Mouse (Mus musculus) ES-Bruce4 (cell line): ENCODE measurements around the gene Tcp1.

ENCODE experiments used
- CTCF ChIP-seq: IDR thresholded peaks from one replicate; pipeline ENCODE4 v1.8.1; 2011; ENCODE audit warnings: low read depth, low read length
- EP300 ChIP-seq: IDR thresholded peaks from 2 replicates; pipeline ENCODE4 v1.6.1; 2011; ENCODE audit warnings: low read depth, low read length; ENCODE audit not compliant: insufficient read depth
- POLR2A ChIP-seq: IDR thresholded peaks from one replicate; pipeline ENCODE4 v1.8.1; 2011; ENCODE audit warnings: low read length; ENCODE audit not compliant: insufficient read depth

DNA sequence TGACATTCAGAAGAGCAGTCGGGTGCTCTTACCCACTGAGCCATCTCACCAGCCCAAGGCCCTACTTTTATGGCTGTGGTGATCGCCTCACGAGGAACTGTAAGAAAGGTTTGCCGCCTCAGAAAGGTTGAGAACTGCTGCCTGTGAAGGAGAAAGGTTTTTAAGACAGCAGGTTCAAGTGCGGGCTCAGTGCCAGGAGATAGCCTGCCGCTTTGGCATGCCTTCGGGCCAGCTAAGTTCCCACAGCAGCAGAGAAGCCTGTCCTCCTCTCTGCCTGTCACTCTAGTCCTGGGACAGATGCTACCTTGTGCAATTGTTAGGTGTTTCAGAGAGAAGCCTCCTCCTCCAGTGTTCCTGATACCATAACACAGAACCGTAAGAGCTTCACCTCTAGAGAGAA is 41.2 kb downstream of the Tcp1 start:
- TF ChIP-seq POLR2A (no peak), CTCF (no peak), EP300 (no peak)
